Mouse (Mus musculus): ENCODE results near the gene Atp13a1. TPM values are rescaled to one million over a fixed set of nuclear protein-coding genes. Genes with fewer than 3 reads are reported as not detected.

Gene Atp13a1
- polyA plus RNA-seq, 1 experiment from 2014 or later, result 48.7 TPM

DNA sequence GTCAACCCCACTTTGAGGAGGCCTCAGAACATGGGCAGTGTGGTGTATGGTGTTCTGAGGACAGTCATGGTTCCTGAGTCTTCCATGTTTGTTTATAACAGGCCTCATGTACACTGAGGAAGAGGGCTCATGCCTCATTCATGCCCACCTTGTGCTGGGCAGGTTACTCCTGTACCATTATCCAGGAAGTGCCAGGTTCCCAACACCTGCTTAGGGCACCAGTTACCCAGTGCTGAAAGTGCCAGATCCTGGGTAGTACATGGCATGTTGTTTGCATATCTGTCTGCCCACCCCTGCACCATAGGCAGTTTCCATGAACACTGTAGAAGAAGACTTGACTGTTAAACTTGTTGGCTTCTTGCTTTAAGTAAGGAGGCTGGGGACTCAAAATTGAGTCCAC, 11.3 kb downstream of the Atp13a1 start:
- H3K27me3 ChIP-seq, result no peaks in the 10 kb centered on the region
- H3K4me1 ChIP-seq, result no peaks in the 10 kb centered on the region
- no peak overlapping the region for H3K4me2 ChIP-seq
- H3K27ac ChIP-seq, result no peak overlapping the region
- H3K9me3 ChIP-seq, result no peaks in the 10 kb centered on the region
- no peak for ATAC-seq (ENCODE audit: insufficient number of reproducible peaks, low FRiP score, low TSS enrichment, low read depth)
- H3K4me3 ChIP-seq, result no peak overlapping the region
- H3K9ac ChIP-seq, result no peak overlapping the region
- peaks cover 97% of the 10 kb centered on the region for H3K36me3 ChIP-seq

DNA sequence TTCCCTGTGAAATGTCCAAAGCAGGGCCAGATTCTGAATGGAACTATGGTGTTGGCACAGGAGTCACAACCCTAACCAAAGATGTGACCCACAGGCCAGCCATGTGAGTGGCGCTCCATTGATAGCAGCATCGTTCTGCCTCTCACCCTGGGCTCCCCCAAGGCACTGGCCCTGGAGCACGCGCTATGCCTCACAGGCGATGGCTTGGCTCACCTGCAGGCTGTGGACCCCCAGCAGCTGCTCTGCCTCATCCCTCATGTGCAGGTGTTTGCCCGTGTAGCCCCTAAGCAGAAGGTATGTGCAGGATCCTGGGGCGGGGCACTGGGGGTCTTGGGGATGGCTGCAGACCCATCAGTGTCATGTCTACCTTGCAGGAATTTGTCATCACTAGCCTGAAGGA, 12.4 kb downstream of the Atp13a1 start:
- Histone ChIP-seq H3K27ac (no peak overlapping the region), H3K36me3 (peaks cover 96% of the 10 kb centered on the region), H3K4me3 (no peak overlapping the region), H3K9me3 (no peaks in the 10 kb centered on the region), H3K27me3 (no peaks in the 10 kb centered on the region), H3K4me1 (peaks cover 3% of the 10 kb centered on the region), H3K4me2 (no peak overlapping the region), H3K9ac (no peak overlapping the region)
- WGBS, result 96% methylated on average over 7 of the region's 7 CpGs
- no peak for ATAC-seq (ENCODE audit: insufficient number of reproducible peaks, low FRiP score, low TSS enrichment, low read depth)

DNA sequence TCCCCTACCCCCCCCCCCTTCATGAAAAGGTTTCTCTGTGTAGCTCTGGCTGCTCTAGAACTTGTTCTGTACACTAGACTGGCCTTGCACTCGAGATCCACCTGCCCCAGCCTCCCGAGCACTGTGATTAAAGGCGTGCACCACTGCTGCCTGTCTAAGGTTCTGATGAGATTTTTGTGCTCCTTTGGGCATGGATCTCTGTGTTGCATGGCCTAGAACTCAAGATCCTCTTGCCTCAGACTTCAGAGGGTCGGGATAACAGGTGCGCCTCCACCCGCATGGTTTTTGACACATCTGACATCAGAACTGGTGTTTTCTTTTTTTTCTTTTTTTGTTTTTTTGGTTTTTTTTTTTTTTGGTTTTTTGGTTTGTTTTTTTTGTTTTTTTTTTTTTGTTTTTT, 13.6 kb downstream of the Atp13a1 start:
- H3K4me2 ChIP-seq, result no peak overlapping the region
- ATAC-seq (ENCODE audit: insufficient number of reproducible peaks, low FRiP score, low TSS enrichment, low read depth), result no peak
- H3K27me3 ChIP-seq, result no peaks in the 10 kb centered on the region
- H3K27ac ChIP-seq, result no peak overlapping the region
- H3K9ac ChIP-seq, result no peak overlapping the region
- H3K4me1 ChIP-seq, result peaks cover 12% of the 10 kb centered on the region
- H3K36me3 ChIP-seq, result peaks cover 85% of the 10 kb centered on the region
- H3K9me3 ChIP-seq, result no peaks in the 10 kb centered on the region
- 93% methylated on average over 6 of the region's 6 CpGs for WGBS
- no peak overlapping the region for H3K4me3 ChIP-seq

DNA sequence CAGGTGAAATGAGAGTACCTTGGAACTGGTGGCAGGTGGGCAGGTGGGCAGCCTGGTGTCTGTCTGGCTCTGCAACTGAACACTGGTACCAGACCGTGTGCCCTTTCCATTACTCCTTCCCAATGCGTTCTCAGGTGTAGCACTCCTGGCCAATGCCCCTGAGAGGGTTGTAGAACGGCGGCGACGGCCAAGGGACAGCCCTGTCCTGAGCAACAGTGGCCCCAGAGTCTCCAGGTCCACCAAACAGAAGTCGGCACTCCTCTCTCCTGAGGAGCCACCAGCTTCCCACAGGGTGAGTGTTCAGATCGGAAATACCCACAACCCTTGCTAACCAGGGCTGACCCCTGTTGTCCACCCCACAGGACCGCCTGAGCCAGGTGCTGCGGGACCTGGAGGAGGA, 14.1 kb downstream of the Atp13a1 start:
- Histone ChIP-seq H3K9me3 (no peaks in the 10 kb centered on the region), H3K4me2 (no peak overlapping the region), H3K36me3 (peaks cover 81% of the 10 kb centered on the region), H3K27ac (no peak overlapping the region), H3K27me3 (no peaks in the 10 kb centered on the region), H3K9ac (no peak overlapping the region), H3K4me1 (peaks cover 12% of the 10 kb centered on the region), H3K4me3 (no peak overlapping the region)
- 92% methylated on average over 10 of the region's 10 CpGs for WGBS
- ATAC-seq (ENCODE audit: insufficient number of reproducible peaks, low FRiP score, low TSS enrichment, low read depth), result no peak

DNA sequence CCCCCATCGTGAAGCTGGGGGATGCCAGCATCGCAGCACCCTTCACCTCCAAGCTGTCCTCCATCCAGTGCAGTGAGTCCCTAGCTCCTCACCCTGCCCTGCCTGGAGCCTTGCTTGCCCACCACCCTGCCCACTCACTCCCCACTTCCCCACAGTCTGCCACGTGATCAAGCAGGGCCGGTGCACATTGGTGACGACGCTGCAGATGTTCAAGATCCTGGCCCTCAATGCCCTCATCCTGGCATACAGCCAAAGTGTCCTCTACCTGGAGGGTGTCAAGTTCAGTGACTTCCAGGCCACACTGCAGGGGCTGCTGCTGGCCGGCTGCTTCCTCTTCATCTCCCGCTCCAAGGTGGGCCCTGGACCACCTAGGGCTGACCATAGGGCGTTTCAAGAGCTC, 14.5 kb downstream of the Atp13a1 start:
- Histone ChIP-seq H3K27me3 (no peaks in the 10 kb centered on the region), H3K36me3 (peaks cover 80% of the 10 kb centered on the region), H3K4me2 (no peak overlapping the region), H3K4me3 (no peak overlapping the region), H3K4me1 (peaks cover 12% of the 10 kb centered on the region), H3K27ac (no peak overlapping the region), H3K9me3 (no peaks in the 10 kb centered on the region), H3K9ac (no peak overlapping the region)
- ATAC-seq (ENCODE audit: insufficient number of reproducible peaks, low FRiP score, low TSS enrichment, low read depth), result no peak
- WGBS, result 94% methylated on average over 9 of the region's 9 CpGs

DNA sequence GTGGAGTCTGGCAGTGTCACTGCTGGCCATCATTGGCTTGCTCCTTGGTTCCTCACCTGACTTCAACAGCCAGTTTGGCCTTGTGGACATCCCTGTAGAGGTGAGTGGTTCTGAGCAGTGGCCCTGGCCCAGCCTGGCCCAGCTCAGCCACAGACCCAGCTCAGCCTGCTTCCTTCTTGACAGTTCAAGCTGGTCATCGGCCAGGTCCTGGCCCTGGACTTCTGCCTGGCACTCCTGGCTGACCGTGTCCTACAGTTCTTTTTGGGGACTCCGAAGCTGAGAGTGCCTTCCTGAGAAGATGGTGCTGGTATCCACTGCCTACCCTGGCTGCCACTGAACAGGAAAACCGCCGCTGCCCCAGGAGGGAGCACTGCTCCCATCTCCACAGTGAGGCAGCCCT, 16.3 kb downstream of the Atp13a1 start:
- H3K27me3 ChIP-seq, result no peaks in the 10 kb centered on the region
- no peaks in the 10 kb centered on the region for H3K9me3 ChIP-seq
- peaks cover 75% of the 10 kb centered on the region for H3K36me3 ChIP-seq
- H3K27ac ChIP-seq, result no peak overlapping the region
- no peak for ATAC-seq (ENCODE audit: insufficient number of reproducible peaks, low FRiP score, low TSS enrichment, low read depth)
- H3K4me2 ChIP-seq, result no peak overlapping the region
- H3K4me3 ChIP-seq, result no peak overlapping the region
- H3K9ac ChIP-seq, result no peak overlapping the region
- WGBS, result 90% methylated on average over 5 of the region's 5 CpGs
- H3K4me1 ChIP-seq, result peaks cover 12% of the 10 kb centered on the region

DNA sequence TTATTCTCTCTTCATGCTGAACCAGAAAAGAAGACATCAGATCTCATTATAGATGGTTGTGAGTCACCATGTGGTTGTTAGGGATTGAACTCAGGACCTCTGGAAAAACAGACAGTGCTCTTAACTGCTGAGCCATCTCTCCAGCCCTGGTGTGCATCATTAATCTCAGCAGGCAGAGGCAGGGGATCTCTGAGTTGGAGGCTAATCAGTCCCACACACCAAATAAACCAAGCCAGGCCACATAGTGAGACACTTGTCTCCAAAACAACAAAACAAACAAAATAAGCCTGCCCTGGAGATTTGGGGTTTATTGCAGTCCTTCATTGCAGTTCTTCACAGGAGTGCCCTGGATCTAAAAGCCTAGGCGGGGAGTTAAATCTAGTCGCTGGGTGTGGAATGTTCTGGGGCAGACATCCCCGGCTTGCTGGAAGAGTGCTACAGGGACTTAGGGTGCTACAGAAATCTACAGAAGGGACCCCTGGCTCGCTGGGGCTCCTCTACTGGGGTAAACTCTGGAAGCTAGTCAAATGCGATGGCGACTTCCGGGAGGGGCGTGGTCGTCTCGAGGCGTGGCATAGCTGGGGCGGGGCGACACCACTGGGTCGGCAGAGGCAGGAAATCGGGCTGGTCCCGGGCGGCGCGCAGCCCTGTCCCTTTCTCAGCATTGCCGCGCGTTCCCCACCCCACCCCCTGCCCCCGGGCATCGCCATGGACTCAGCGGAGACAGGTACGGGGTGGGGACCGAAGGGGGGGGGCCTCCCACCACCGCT, 17.3 kb downstream of the Atp13a1 start, which contains the start of gene Gmip:
Gmip (plus strand) TSS at position 586 of the 770 bp plus-strand sequence.
- Histone ChIP-seq H3K36me3 (peaks cover 67% of the 10 kb centered on the region), H3K27ac (peak within 1 kb of the TSS; percentile 38)
- 6% methylated on average over 28 of the region's 28 CpGs for WGBS

DNA sequence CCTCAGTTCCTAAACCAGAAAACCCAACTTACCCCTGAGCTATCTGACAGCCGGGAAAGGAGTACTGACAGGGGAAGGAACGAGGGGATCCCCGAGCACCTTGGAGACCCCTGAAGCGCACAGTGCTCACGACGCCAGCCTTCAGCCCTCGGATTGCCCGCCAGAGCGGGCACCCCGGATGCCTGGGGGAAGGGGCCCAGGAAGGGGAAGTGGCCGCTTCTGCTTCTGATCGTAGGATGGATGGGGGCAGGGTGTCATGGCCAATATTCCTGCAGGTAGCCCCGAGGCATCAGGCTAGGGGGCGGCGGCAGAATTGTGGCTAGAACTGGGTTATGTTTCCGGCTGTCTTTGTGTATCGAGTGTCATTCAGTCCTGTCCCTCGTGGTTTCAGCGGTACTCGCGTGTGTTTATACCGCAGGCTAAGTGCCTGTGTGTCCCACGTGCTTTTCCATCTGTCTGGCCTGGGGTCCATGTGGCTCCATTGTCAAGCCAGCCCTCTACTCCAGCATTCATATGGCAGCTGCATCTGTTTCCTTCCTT, 18.0 kb downstream of the Atp13a1 start:
- Histone ChIP-seq H3K4me1 (peaks cover 12% of the 10 kb centered on the region), H3K36me3 (peaks cover 67% of the 10 kb centered on the region), H3K4me2 (peak overlapping the region; percentile 88), H3K27ac (peak overlapping the region; percentile 38; the same call in 1 of the 2 replicates), H3K4me3 (peak overlapping the region; percentile 54), H3K9me3 (no peaks in the 10 kb centered on the region), H3K27me3 (no peaks in the 10 kb centered on the region), H3K9ac (peak overlapping the region; percentile 55)
- under 1% methylated on average over 23 of the region's 23 CpGs for WGBS
- ATAC-seq (ENCODE audit: insufficient number of reproducible peaks, low FRiP score, low TSS enrichment, low read depth), result no peak

More for the DNA sequence above, 17.3 kb downstream of the Atp13a1 start, which contains the start of gene Gmip:
- H3K9me3 ChIP-seq, result no peaks in the 10 kb centered on the region
- peak; percentile 71 for ATAC-seq (ENCODE audit: insufficient number of reproducible peaks, low FRiP score, low TSS enrichment, low read depth)
- H3K9ac ChIP-seq, result peak within 1 kb of the TSS; percentile 55
- H3K4me3 ChIP-seq, result peak within 1 kb of the TSS; percentile 54
- no peaks in the 10 kb centered on the region for H3K27me3 ChIP-seq
- H3K4me1 ChIP-seq, result peaks cover 12% of the 10 kb centered on the region
- peak within 1 kb of the TSS; percentile 88 for H3K4me2 ChIP-seq

DNA sequence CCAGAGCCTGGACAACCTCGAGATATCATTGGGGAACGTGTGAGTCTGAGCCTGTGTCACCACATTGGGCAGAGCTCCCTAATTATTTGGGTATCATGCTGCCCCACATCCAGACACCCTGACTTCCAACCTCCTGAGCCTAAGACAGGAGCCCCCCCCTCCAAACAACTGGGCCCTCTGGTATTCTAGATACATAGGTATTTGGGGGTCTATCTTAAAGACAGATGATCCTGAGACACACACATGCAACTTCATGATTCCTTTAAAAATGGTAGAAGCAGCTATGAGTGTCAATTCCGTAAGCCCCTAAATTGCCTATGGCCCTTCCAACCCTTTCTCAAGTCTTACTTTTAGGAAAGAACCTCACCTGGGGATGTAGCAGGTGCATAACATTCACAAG, 18.9 kb downstream of the Atp13a1 start:
- peaks cover 12% of the 10 kb centered on the region for H3K4me1 ChIP-seq
- no peak overlapping the region; the same call in 1 of the 2 replicates for H3K4me2 ChIP-seq
- no peak overlapping the region for H3K27ac ChIP-seq
- H3K9ac ChIP-seq, result no peak overlapping the region
- H3K27me3 ChIP-seq, result no peaks in the 10 kb centered on the region
- ATAC-seq (ENCODE audit: insufficient number of reproducible peaks, low FRiP score, low TSS enrichment, low read depth), result no peak
- peaks cover 67% of the 10 kb centered on the region for H3K36me3 ChIP-seq
- no peaks in the 10 kb centered on the region for H3K9me3 ChIP-seq
- no peak overlapping the region for H3K4me3 ChIP-seq
- 60% methylated on average over 3 of the region's 3 CpGs for WGBS

DNA sequence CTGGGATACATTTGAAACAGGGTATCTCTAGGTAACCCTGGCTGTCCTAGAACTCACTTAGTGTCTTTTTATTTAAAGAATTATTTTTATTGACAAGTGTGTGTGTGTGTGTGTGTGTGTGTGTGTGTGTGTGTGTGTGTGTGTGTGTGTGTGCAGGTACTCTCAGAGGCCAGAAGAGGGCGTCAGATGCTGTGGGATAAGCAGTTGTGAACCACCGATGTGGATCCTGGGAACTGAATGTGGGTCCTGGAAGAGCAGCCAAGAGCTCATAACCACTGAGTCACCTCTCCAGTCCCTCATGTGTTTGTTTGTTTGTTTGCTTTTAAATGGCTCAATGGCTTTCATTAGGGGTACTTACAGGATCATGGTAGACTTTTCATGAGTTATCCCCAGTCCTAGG, 23.9 kb downstream of the Atp13a1 start:
- ATAC-seq (ENCODE audit: insufficient number of reproducible peaks, low FRiP score, low TSS enrichment, low read depth), result no peak
- peaks cover 72% of the 10 kb centered on the region for H3K36me3 ChIP-seq
- 79% methylated on average over 2 of the region's 2 CpGs for WGBS

DNA sequence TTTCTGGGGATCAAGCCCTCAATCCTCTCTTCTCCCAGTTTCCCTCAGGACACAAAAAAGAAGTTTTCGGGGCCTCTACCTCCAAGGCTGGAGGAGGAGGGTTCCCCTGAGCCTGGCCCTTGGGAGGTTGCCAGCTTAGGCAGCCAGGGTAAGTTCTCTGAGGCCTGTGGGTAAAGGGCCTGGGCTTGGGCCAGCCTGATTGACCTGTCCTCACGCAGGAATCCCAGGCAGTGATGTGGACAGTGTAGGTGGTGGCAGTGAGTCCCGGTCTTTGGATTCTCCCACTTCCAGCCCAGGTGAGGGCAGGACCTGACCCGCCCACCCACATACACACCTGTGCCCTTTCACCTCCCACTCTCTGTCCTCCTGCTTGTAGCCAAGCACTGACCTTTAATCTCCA, 24.4 kb downstream of the Atp13a1 start:
- Histone ChIP-seq H3K9ac (no peak overlapping the region), H3K4me1 (no peaks in the 10 kb centered on the region), H3K36me3 (peaks cover 69% of the 10 kb centered on the region), H3K27ac (no peak overlapping the region), H3K4me2 (no peak overlapping the region), H3K4me3 (no peak overlapping the region), H3K9me3 (no peaks in the 10 kb centered on the region), H3K27me3 (no peaks in the 10 kb centered on the region)
- ATAC-seq (ENCODE audit: insufficient number of reproducible peaks, low FRiP score, low TSS enrichment, low read depth), result 0 out of 2 replicates have a peak, but pooled peaks have one; percentile 21
- WGBS, result 90% methylated on average over 4 of the region's 4 CpGs

More for the DNA sequence above, 23.9 kb downstream of the Atp13a1 start:
- H3K4me2 ChIP-seq, result no peak overlapping the region
- no peaks in the 10 kb centered on the region for H3K27me3 ChIP-seq
- H3K4me1 ChIP-seq, result no peaks in the 10 kb centered on the region
- no peaks in the 10 kb centered on the region for H3K9me3 ChIP-seq
- no peak overlapping the region for H3K4me3 ChIP-seq
- H3K27ac ChIP-seq, result no peak overlapping the region
- no peak overlapping the region for H3K9ac ChIP-seq

DNA sequence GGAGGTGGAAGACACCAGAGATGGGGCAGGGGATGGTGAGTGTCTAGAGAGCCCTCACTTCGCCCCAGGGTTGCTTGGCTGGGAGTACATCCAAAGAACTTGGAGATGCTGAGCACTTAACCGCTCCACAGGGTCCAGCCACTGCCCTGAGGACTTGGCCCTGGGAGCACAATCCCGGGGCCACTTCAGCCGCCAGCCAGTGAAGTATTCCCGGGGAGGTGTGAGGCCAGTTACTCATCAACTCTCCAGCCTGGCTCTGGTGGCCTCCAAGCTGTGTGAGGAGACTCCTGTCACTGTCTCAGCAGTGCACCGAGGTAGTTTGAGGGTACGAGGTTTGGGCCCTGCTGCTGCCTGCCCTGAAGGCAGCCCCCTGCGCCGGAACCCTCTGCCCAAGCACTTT, 29.5 kb downstream of the Atp13a1 start:
- H3K27me3 ChIP-seq, result no peaks in the 10 kb centered on the region
- no peak overlapping the region for H3K4me3 ChIP-seq
- no peak overlapping the region for H3K4me2 ChIP-seq
- peaks cover 43% of the 10 kb centered on the region for H3K36me3 ChIP-seq
- peaks cover 31% of the 10 kb centered on the region for H3K4me1 ChIP-seq
- no peaks in the 10 kb centered on the region for H3K9me3 ChIP-seq
- WGBS, result 80% methylated on average over 9 of the region's 9 CpGs
- no peak overlapping the region for H3K27ac ChIP-seq
- H3K9ac ChIP-seq, result no peak overlapping the region
- ATAC-seq (ENCODE audit: insufficient number of reproducible peaks, low FRiP score, low TSS enrichment, low read depth), result no peak

Measured in limb, embryonic 15.5 days (tissue).